Mouse (Mus musculus) C2C12 (cell line): ENCODE results near the gene Trim38.

Experiments
- CTCF ChIP-seq: IDR thresholded peaks from one replicate; pipeline ENCODE4 v1.5.1; 2011; ENCODE audit not compliant: control insufficient read depth, insufficient read depth, insufficient read length
- FOSL1 ChIP-seq: IDR thresholded peaks from one replicate; pipeline ENCODE4 v1.8.0; 2011; ENCODE audit warnings: mild to moderate bottlenecking, low read length; ENCODE audit not compliant: poor library complexity, insufficient read depth, severe bottlenecking
- USF1 ChIP-seq: IDR thresholded peaks from one replicate; pipeline ENCODE4 v1.6.1; 2011; ENCODE audit warnings: low read depth, mild to moderate bottlenecking, control low read depth, moderate library complexity

GRCm38 (mm10) chr13:23806422-23807052, 36.8 kb downstream of the Trim38 start, which contains the start of gene Slc17a2:
- TF ChIP-seq CTCF = no peak
- no peak for TF ChIP-seq FOSL1
- TF ChIP-seq USF1 = no peak
